10 mouse cellular contexts compared by ENCODE assay signal in the genomic region with DNA sequence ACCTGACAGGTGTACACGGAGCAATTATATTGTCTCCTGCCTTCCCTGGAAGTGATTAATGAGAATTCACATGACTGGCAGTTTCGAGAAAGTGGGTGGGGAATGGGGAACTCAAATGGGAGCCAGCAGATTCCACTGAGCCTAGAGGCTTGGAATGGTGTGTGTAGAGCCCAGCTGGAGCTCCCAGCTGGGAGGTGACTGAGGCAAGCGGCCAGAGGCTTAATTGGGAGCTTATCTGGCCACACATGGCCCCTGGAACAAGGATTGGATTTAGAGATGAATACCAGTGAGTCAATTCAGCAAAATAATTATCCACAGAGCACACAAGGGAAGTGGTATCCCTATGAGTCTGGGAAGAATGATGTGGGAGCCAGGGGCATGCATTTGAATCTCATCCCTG.
DNase-seq lines count a peak whose midpoint lies in the region; ATAC-seq lines count a peak whose summit lies in the region.
"Had no signal": no experiment of that assay in that cellular context is flagged by ENCODE, and none has a peak within 500 bp of the region (broad histone marks: within the 10 kb centered on the region; RNA-seq: fewer than 3 reads in every experiment).

No protein-coding gene starts in this region.

- H3K27me3 ChIP-seq in heart, embryonic 10.5 days (ENCODE audit: insufficient read depth, poor library complexity, severe bottlenecking), result peaks cover 7% of the 10 kb centered on the region; the same call in 1 of the 2 replicates

- no peaks in the 10 kb centered on the region for H3K4me1 ChIP-seq in heart, embryonic 10.5 days

- no peak overlapping the region for H3K4me3 ChIP-seq in heart, embryonic 10.5 days

- WGBS in heart, embryonic 10.5 days, result 33% methylated on average over 3 of the region's 3 CpGs

- DNase-seq in heart, adult 8-10 months (ENCODE audit: low spot score), result peak; percentile 17
- no peak for DNase-seq in heart, embryonic 10.5 days (ENCODE audit: low spot score)
- DNase-seq in right cerebral cortex, postnatal 10 days (ENCODE audit: low spot score in 2 of 2), result peak; percentile 57 to 67
- no peak for DNase-seq in right cerebral cortex, adult 2 months (ENCODE audit: low spot score in 2 of 2)
- peak; percentile 30 to 37 for DNase-seq in heart, adult 9 months (ENCODE audit: low spot score in 2 of 2)
- peak; percentile 49 for DNase-seq in testis, postnatal 10 days (ENCODE audit: low spot score)
- DNase-seq in neural tube, embryonic 10.5 days (ENCODE audit: extremely low spot score, low spot score), result no peak
- DNase-seq: right cerebral cortex, postnatal 14 days had no signal

- H3K9me3 ChIP-seq in heart, embryonic 10.5 days, result no peaks in the 10 kb centered on the region

- no peak overlapping the region for H3K27ac ChIP-seq in heart, embryonic 10.5 days
- H3K27ac ChIP-seq: kidney, postnatal 0 days had no signal

- ATAC-seq in frontal cortex, adult (ENCODE audit: low TSS enrichment), result no peak

- no peaks in the 10 kb centered on the region for H3K36me3 ChIP-seq in heart, embryonic 10.5 days

Comparison
In these comparisons a context has a peak if more than half of its experiments do, and no peak if none do; other contexts are left out.
1. DNase-seq: peak in heart, adult 8-10 months (single experiment), right cerebral cortex, postnatal 10 days (2 of 2), heart, adult 9 months (2 of 2) and testis, postnatal 10 days (single experiment); none in heart, embryonic 10.5 days (single experiment), right cerebral cortex, adult 2 months (0 of 2) and neural tube, embryonic 10.5 days (single experiment).